Mouse (Mus musculus) cortical plate, adult 2 months (tissue): ENCODE measurements around the gene Lad1.

Experiments used
- CTCF ChIP-seq: fragments of 200-500 bp; IDR thresholded peaks from 2 replicates; pipeline ENCODE4 v1.5.1; 2011; ENCODE audit warnings: mild to moderate bottlenecking, control low read depth, low read length; ENCODE audit not compliant: insufficient read depth; ENCODE audit errors: extremely low read depth
- POLR2A ChIP-seq: fragments of 200-500 bp; IDR thresholded peaks from 2 replicates; pipeline ENCODE4 v1.6.1; 2011; ENCODE audit warnings: mild to moderate bottlenecking, low read length, control low read depth; ENCODE audit not compliant: insufficient read depth; ENCODE audit errors: extremely low read depth

- TF ChIP-seq CTCF: no peak
- TF ChIP-seq POLR2A: no peak
Measured at GRCm38 (mm10) chr1:135812618-135813017, 5.8 kb upstream of the Lad1 start.
